Mouse (Mus musculus) spleen, adult 2 months (tissue): ENCODE measurements around the gene Hcrt.

ENCODE experiments used
- CTCF ChIP-seq: fragments of 200-500 bp; IDR thresholded peaks from 2 replicates; pipeline ENCODE4 v1.5.1; 2011; ENCODE audit warnings: mild to moderate bottlenecking, inconsistent platforms; ENCODE audit not compliant: insufficient read depth, insufficient read length, insufficient replicate concordance; ENCODE audit errors: extremely low read depth
- POLR2A ChIP-seq: fragments of 200-500 bp; IDR thresholded peaks from 2 replicates; pipeline ENCODE4 v1.6.1; 2011; ENCODE audit warnings: low read depth, low read length, inconsistent platforms

GRCm38 (mm10) chr11:100716649-100717048 is 46.1 kb downstream of the Hcrt start:
- TF ChIP-seq POLR2A (no peak), CTCF (no peak)
